Mouse (Mus musculus): Measurements from ENCODE around the gene Gm4756. TPM values are rescaled to one million over a fixed set of nuclear protein-coding genes. Genes with fewer than 3 reads are reported as not detected.
"Not testable (repeated sequence)": the region's sequence is repeated elsewhere in the genome, so short reads cannot be mapped to it uniquely, and the experiment has no call there.

Gm4756 gene
- polyA plus RNA-seq, 1 experiment from 2014 or later, result not detected

- H3K27me3 ChIP-seq (ENCODE audit: insufficient read depth, poor library complexity, severe bottlenecking), result no peaks in the 10 kb centered on the region
- no peaks in the 10 kb centered on the region for H3K4me1 ChIP-seq (replicated peaks)
- H3K36me3 ChIP-seq, result no peaks in the 10 kb centered on the region
- DNase-seq (ENCODE audit: low spot score), result no peak
- no peaks in the 10 kb centered on the region for H3K9me3 ChIP-seq
- no peak overlapping the region for H3K27ac ChIP-seq
- WGBS, result 83% methylated on average over 5 of the region's 5 CpGs
- H3K4me3 ChIP-seq, result no peak overlapping the region
Measured at GRCm38 (mm10) chr12:72622853-72623496, 26.5 kb downstream of the Gm4756 start.

GRCm38 (mm10) chr12:72621441-72621840 is 28.0 kb downstream of the Gm4756 start:
- WGBS, result 90% methylated on average over 1 of the region's 1 CpGs
- Histone ChIP-seq H3K4me3 (no peak overlapping the region), H3K27me3 (ENCODE audit: insufficient read depth, poor library complexity, severe bottlenecking) (no peaks in the 10 kb centered on the region), H3K4me1 (replicated peaks) (no peaks in the 10 kb centered on the region), H3K9me3 (no peaks in the 10 kb centered on the region), H3K36me3 (no peaks in the 10 kb centered on the region), H3K27ac (no peak overlapping the region)
- no peak for DNase-seq (ENCODE audit: low spot score)

- Histone ChIP-seq H3K4me1 (replicated peaks) (no peaks in the 10 kb centered on the region), H3K4me3 (no peak overlapping the region), H3K9me3 (no peaks in the 10 kb centered on the region), H3K36me3 (no peaks in the 10 kb centered on the region), H3K27ac (no peak overlapping the region), H3K27me3 (ENCODE audit: insufficient read depth, poor library complexity, severe bottlenecking) (no peaks in the 10 kb centered on the region)
- WGBS, result 90% methylated on average over 7 of the region's 7 CpGs
- DNase-seq (ENCODE audit: low spot score), result no peak
Measured at GRCm38 (mm10) chr12:72620856-72621255, 28.6 kb downstream of the Gm4756 start.

GRCm38 (mm10) chr12:72612053-72612452 is 37.4 kb downstream of the Gm4756 start:
- no peak overlapping the region for H3K27ac ChIP-seq
- H3K9me3 ChIP-seq, result no peaks in the 10 kb centered on the region
- WGBS, result 95% methylated on average over 3 of the region's 3 CpGs
- H3K36me3 ChIP-seq, result no peaks in the 10 kb centered on the region
- no peaks in the 10 kb centered on the region for H3K27me3 ChIP-seq (ENCODE audit: insufficient read depth, poor library complexity, severe bottlenecking)
- no peak for DNase-seq (ENCODE audit: low spot score)
- no peak overlapping the region for H3K4me3 ChIP-seq
- H3K4me1 ChIP-seq (replicated peaks), result no peaks in the 10 kb centered on the region

- not testable (repeated sequence) for H3K9me3 ChIP-seq; DNase-seq (ENCODE audit: low spot score); H3K27ac ChIP-seq; H3K4me3 ChIP-seq; H3K27me3 ChIP-seq (ENCODE audit: insufficient read depth, poor library complexity, severe bottlenecking); H3K36me3 ChIP-seq; H3K4me1 ChIP-seq (replicated peaks)
- WGBS, result 81% methylated on average over 2 of the region's 2 CpGs
Measured at GRCm38 (mm10) chr12:72598731-72599130, 50.7 kb downstream of the Gm4756 start.

GRCm38 (mm10) chr12:72594001-72594400 is 55.5 kb downstream of the Gm4756 start:
- H3K4me1 ChIP-seq (replicated peaks), result no peaks in the 10 kb centered on the region
- WGBS, result 55% methylated on average over 2 of the region's 2 CpGs
- H3K9me3 ChIP-seq, result no peaks in the 10 kb centered on the region

GRCm38 (mm10) chr12:72592991-72593390 is 56.5 kb downstream of the Gm4756 start:
- H3K4me1 ChIP-seq (replicated peaks), result no peaks in the 10 kb centered on the region
- no peak for DNase-seq (ENCODE audit: low spot score)
- H3K27me3 ChIP-seq (ENCODE audit: insufficient read depth, poor library complexity, severe bottlenecking), result no peaks in the 10 kb centered on the region
- no peak overlapping the region for H3K4me3 ChIP-seq
- no peak overlapping the region for H3K27ac ChIP-seq
- no peaks in the 10 kb centered on the region for H3K9me3 ChIP-seq
- no peaks in the 10 kb centered on the region for H3K36me3 ChIP-seq

More at GRCm38 (mm10) chr12:72594001-72594400, 55.5 kb downstream of the Gm4756 start:
- DNase-seq (ENCODE audit: low spot score), result no peak
- H3K27me3 ChIP-seq (ENCODE audit: insufficient read depth, poor library complexity, severe bottlenecking), result no peaks in the 10 kb centered on the region
- no peak overlapping the region for H3K4me3 ChIP-seq
- no peaks in the 10 kb centered on the region for H3K36me3 ChIP-seq
- no peak overlapping the region for H3K27ac ChIP-seq

- Histone ChIP-seq H3K9me3 (0 out of 2 replicates have a peak, but pooled peaks cover 4% of the 10 kb centered on the region), H3K27ac (no peak overlapping the region), H3K4me3 (no peak overlapping the region), H3K4me1 (replicated peaks) (no peaks in the 10 kb centered on the region), H3K36me3 (no peaks in the 10 kb centered on the region), H3K27me3 (ENCODE audit: insufficient read depth, poor library complexity, severe bottlenecking) (no peaks in the 10 kb centered on the region)
- 89% methylated on average over 1 of the region's 1 CpGs for WGBS
- DNase-seq (ENCODE audit: low spot score), result no peak
Measured at GRCm38 (mm10) chr12:72585339-72585738, 64.1 kb downstream of the Gm4756 start.

GRCm38 (mm10) chr12:72583099-72583498 is 66.4 kb downstream of the Gm4756 start:
- no peaks in the 10 kb centered on the region for H3K4me1 ChIP-seq (replicated peaks)
- H3K27ac ChIP-seq, result no peak overlapping the region
- H3K9me3 ChIP-seq, result 0 out of 2 replicates have a peak, but pooled peaks cover 4% of the 10 kb centered on the region
- WGBS, result 92% methylated on average over 2 of the region's 2 CpGs
- no peak overlapping the region for H3K4me3 ChIP-seq
- H3K27me3 ChIP-seq (ENCODE audit: insufficient read depth, poor library complexity, severe bottlenecking), result no peaks in the 10 kb centered on the region
- H3K36me3 ChIP-seq, result peaks cover 9% of the 10 kb centered on the region
- DNase-seq (ENCODE audit: low spot score), result no peak

- no peaks in the 10 kb centered on the region for H3K4me1 ChIP-seq (replicated peaks)
- H3K36me3 ChIP-seq, result peaks cover 9% of the 10 kb centered on the region
- H3K27ac ChIP-seq, result no peak overlapping the region
- no peaks in the 10 kb centered on the region for H3K27me3 ChIP-seq (ENCODE audit: insufficient read depth, poor library complexity, severe bottlenecking)
- no peak for DNase-seq (ENCODE audit: low spot score)
- H3K9me3 ChIP-seq, result 0 out of 2 replicates have a peak, but pooled peaks cover 4% of the 10 kb centered on the region
- no peak overlapping the region for H3K4me3 ChIP-seq
- 91% methylated on average over 3 of the region's 3 CpGs for WGBS
Measured at GRCm38 (mm10) chr12:72582021-72582420, 67.4 kb downstream of the Gm4756 start.

GRCm38 (mm10) chr12:72564281-72564795 is 85.1 kb downstream of the Gm4756 start:
- H3K27ac ChIP-seq, result no peak overlapping the region
- H3K9me3 ChIP-seq, result no peaks in the 10 kb centered on the region
- no peak for DNase-seq (ENCODE audit: low spot score)
- no peaks in the 10 kb centered on the region for H3K4me1 ChIP-seq (replicated peaks)
- whole genome bisulfite sequencing, result 88% methylated on average over 4 of the region's 4 CpGs
- H3K4me3 ChIP-seq, result no peak overlapping the region
- no peaks in the 10 kb centered on the region for H3K27me3 ChIP-seq (ENCODE audit: insufficient read depth, poor library complexity, severe bottlenecking)
- peaks cover 6% of the 10 kb centered on the region; the same call in 1 of the 2 replicates for H3K36me3 ChIP-seq

GRCm38 (mm10) chr12:72554347-72554746 is 95.1 kb downstream of the Gm4756 start:
- peaks cover 19% of the 10 kb centered on the region; the same call in 1 of the 2 replicates for H3K36me3 ChIP-seq
- H3K9me3 ChIP-seq, result no peaks in the 10 kb centered on the region
- H3K27ac ChIP-seq, result no peak overlapping the region
- no peak overlapping the region for H3K4me3 ChIP-seq
- no peaks in the 10 kb centered on the region for H3K4me1 ChIP-seq (replicated peaks)
- 88% methylated on average over 4 of the region's 4 CpGs for WGBS
- DNase-seq (ENCODE audit: low spot score), result no peak
- H3K27me3 ChIP-seq (ENCODE audit: insufficient read depth, poor library complexity, severe bottlenecking), result no peaks in the 10 kb centered on the region

- Histone ChIP-seq H3K4me1 (replicated peaks) (peaks cover 18% of the 10 kb centered on the region; the same call in 1 of the 2 replicates), H3K4me3 (no peak overlapping the region), H3K36me3 (peaks cover 26% of the 10 kb centered on the region), H3K27ac (no peak overlapping the region), H3K27me3 (ENCODE audit: insufficient read depth, poor library complexity, severe bottlenecking) (no peaks in the 10 kb centered on the region), H3K9me3 (no peaks in the 10 kb centered on the region)
- DNase-seq (ENCODE audit: low spot score), result no peak
- 92% methylated on average over 10 of the region's 10 CpGs for WGBS
Measured at GRCm38 (mm10) chr12:72538571-72538970, 110.9 kb downstream of the Gm4756 start.
